Mouse (Mus musculus) macrophage (primary cell): ENCODE results near the gene Tspo. TPM values are rescaled to one million over a fixed set of nuclear protein-coding genes. Genes with fewer than 3 reads are reported as not detected.
A peak's percentile ranks its signal among the peaks of the same experiment; 100 is the strongest.

ENCODE experiments used
- H3K27ac ChIP-seq: fragments of 350-480 bp; formaldehyde crosslinking; 2 replicates; pipeline ENCODE4 v1.9.0; 2021
- H3K36me3 ChIP-seq: fragments of 350-480 bp; formaldehyde crosslinking; 2 replicates; pipeline ENCODE4 v1.9.0; 2021; ENCODE audit errors: inconsistent target
- H3K4me3 ChIP-seq: fragments of 350-480 bp; formaldehyde crosslinking; 2 replicates; pipeline ENCODE4 v1.9.0; 2021; ENCODE audit errors: inconsistent target
- H3K79me2 ChIP-seq: fragments of 350-480 bp; formaldehyde crosslinking; 2 replicates; pipeline ENCODE4 v1.9.0; 2021; ENCODE audit errors: inconsistent target
- WGBS: methylation state at CpG from one replicate; pipeline ENCODE4 v1.1.7; 2026; ENCODE audit warnings: inconsistent platforms; ENCODE audit not compliant: missing documents; 5-methylcytosine and 5-hydroxymethylcytosine counted together
- polyA plus RNA-seq: library from polyadenylated mRNA; stranded (reverse); fragments of 250-400 nt; gene quantifications from 3 replicates; pipeline ENCODE4 v1.2.4, GENCODE M21; 2018; ENCODE audit warnings: inconsistent platforms

Tspo gene
- polyA plus RNA-seq, 1 experiment from 2014 or later = 37.4 TPM

GRCm38 (mm10) chr15:83563857-83564651 is 662 bp downstream of the Tspo start:
- Histone ChIP-seq H3K27ac (peak overlapping the region; percentile 80), H3K36me3 (no peaks in the 10 kb centered on the region), H3K4me3 (peak overlapping the region; percentile 93), H3K79me2 (peaks cover 65% of the 10 kb centered on the region)
- 2% methylated on average over 27 of the region's 27 CpGs for WGBS

GRCm38 (mm10) chr15:83565434-83565833 is 2.0 kb downstream of the Tspo start:
- H3K27ac ChIP-seq = peak overlapping the region; percentile 34
- WGBS = 64% methylated on average over 3 of the region's 3 CpGs
- H3K36me3 ChIP-seq = no peaks in the 10 kb centered on the region
- H3K79me2 ChIP-seq = peaks cover 79% of the 10 kb centered on the region
- no peak overlapping the region; the same call in 1 of the 2 replicates for H3K4me3 ChIP-seq

- no peak overlapping the region for H3K4me3 ChIP-seq
- 57% methylated on average over 5 of the region's 5 CpGs for WGBS
- peaks cover 84% of the 10 kb centered on the region for H3K79me2 ChIP-seq
- peak overlapping the region; percentile 34 for H3K27ac ChIP-seq
- 0 out of 2 replicates have a peak, but pooled peaks cover 2% of the 10 kb centered on the region for H3K36me3 ChIP-seq
These were observed 2.6 kb downstream of the Tspo start for GRCm38 (mm10) chr15:83566006-83566405.

- 94% methylated on average over 3 of the region's 3 CpGs for WGBS
- H3K4me3 ChIP-seq = no peak overlapping the region
- H3K79me2 ChIP-seq = peaks cover 80% of the 10 kb centered on the region
- H3K27ac ChIP-seq = no peak overlapping the region
- peaks cover 18% of the 10 kb centered on the region for H3K36me3 ChIP-seq
These were observed 4.3 kb downstream of the Tspo start for GRCm38 (mm10) chr15:83567728-83568127.

- Histone ChIP-seq H3K79me2 (peaks cover 79% of the 10 kb centered on the region), H3K4me3 (no peak overlapping the region), H3K36me3 (peaks cover 21% of the 10 kb centered on the region), H3K27ac (no peak overlapping the region)
- WGBS = 94% methylated on average over 5 of the region's 5 CpGs
These were observed 5.2 kb downstream of the Tspo start for GRCm38 (mm10) chr15:83568544-83568943.

GRCm38 (mm10) chr15:83569682-83570081 is 6.3 kb downstream of the Tspo start:
- H3K79me2 ChIP-seq = peaks cover 68% of the 10 kb centered on the region
- 84% methylated on average over 11 of the region's 11 CpGs for WGBS
- H3K36me3 ChIP-seq = peaks cover 32% of the 10 kb centered on the region
- H3K27ac ChIP-seq = no peak overlapping the region
- no peak overlapping the region for H3K4me3 ChIP-seq

GRCm38 (mm10) chr15:83570641-83571040 is 7.2 kb downstream of the Tspo start:
- 69% methylated on average over 2 of the region's 2 CpGs for WGBS
- no peak overlapping the region for H3K4me3 ChIP-seq
- H3K36me3 ChIP-seq = peaks cover 42% of the 10 kb centered on the region

GRCm38 (mm10) chr15:83571636-83572035 is 8.2 kb downstream of the Tspo start:
- Histone ChIP-seq H3K27ac (no peak overlapping the region), H3K79me2 (peaks cover 48% of the 10 kb centered on the region), H3K4me3 (no peak overlapping the region), H3K36me3 (peaks cover 49% of the 10 kb centered on the region)
- WGBS = 86% methylated on average over 5 of the region's 5 CpGs

More at GRCm38 (mm10) chr15:83570641-83571040, 7.2 kb downstream of the Tspo start:
- no peak overlapping the region for H3K27ac ChIP-seq
- peaks cover 58% of the 10 kb centered on the region for H3K79me2 ChIP-seq

- Histone ChIP-seq H3K4me3 (no peak overlapping the region), H3K79me2 (peaks cover 43% of the 10 kb centered on the region), H3K36me3 (peaks cover 49% of the 10 kb centered on the region), H3K27ac (no peak overlapping the region)
- WGBS = 95% methylated on average over 4 of the region's 4 CpGs
These were observed 8.7 kb downstream of the Tspo start for GRCm38 (mm10) chr15:83572132-83572531.

GRCm38 (mm10) chr15:83573606-83574005 is 10.2 kb downstream of the Tspo start:
- no peak overlapping the region for H3K4me3 ChIP-seq
- H3K79me2 ChIP-seq = peaks cover 29% of the 10 kb centered on the region
- H3K27ac ChIP-seq = no peak overlapping the region
- peaks cover 49% of the 10 kb centered on the region for H3K36me3 ChIP-seq
- 98% methylated on average over 12 of the region's 12 CpGs for WGBS

GRCm38 (mm10) chr15:83574731-83575351 is 11.4 kb downstream of the Tspo start:
- Histone ChIP-seq H3K79me2 (peaks cover 16% of the 10 kb centered on the region), H3K27ac (no peak overlapping the region), H3K36me3 (peaks cover 49% of the 10 kb centered on the region), H3K4me3 (no peak overlapping the region)
- WGBS = 86% methylated on average over 6 of the region's 6 CpGs

GRCm38 (mm10) chr15:83575543-83575942 is 12.2 kb downstream of the Tspo start:
- Histone ChIP-seq H3K27ac (no peak overlapping the region), H3K36me3 (peaks cover 54% of the 10 kb centered on the region), H3K79me2 (peaks cover 9% of the 10 kb centered on the region; the same call in 1 of the 2 replicates), H3K4me3 (no peak overlapping the region)
- WGBS = 98% methylated on average over 8 of the region's 8 CpGs

- Histone ChIP-seq H3K4me3 (no peak overlapping the region), H3K79me2 (no peaks in the 10 kb centered on the region), H3K36me3 (peaks cover 46% of the 10 kb centered on the region), H3K27ac (no peak overlapping the region)
- WGBS = 93% methylated on average over 9 of the region's 9 CpGs
These were observed 13.3 kb downstream of the Tspo start for GRCm38 (mm10) chr15:83576651-83577050.

GRCm38 (mm10) chr15:83582931-83583330 is 19.5 kb downstream of the Tspo start:
- no peak overlapping the region for H3K27ac ChIP-seq
- 96% methylated on average over 4 of the region's 4 CpGs for WGBS
- H3K36me3 ChIP-seq = peaks cover 28% of the 10 kb centered on the region; the same call in 1 of the 2 replicates
- no peak overlapping the region for H3K4me3 ChIP-seq
- H3K79me2 ChIP-seq = no peaks in the 10 kb centered on the region
